Mouse (Mus musculus) mouse embryonic stem cell (cell line): ENCODE data around the gene Olfr461.
"Not testable (repeated sequence)": the region's sequence is repeated elsewhere in the genome, so short reads cannot be mapped to it uniquely, and the experiment has no call there.

Experiments
- in situ Hi-C, 2 experiments: fragments of 300-500 bp; cut with MboI; formaldehyde crosslinking; loops; 1 replicate in 1 of 2; 3 replicates in 1 of 2; pipeline ENCODE4 v1.14.3; 2019 to 2020; ENCODE audit warnings: low sequenced_read_pairs in 2 of 2, low pct_unique_long_range_greater_than_20kb in 1 of 2, mixed read lengths in 1 of 2; ENCODE audit not compliant: unreplicated experiment in 1 of 2

Gene Olfr461

GRCm38 (mm10) chr6:40554950-40555349 lies at the start of gene Olfr461:
Olfr461 (minus strand) TSS chr6:40555050.
- in situ Hi-C loops, result no loop called here

- in situ Hi-C loops, result not testable (repeated sequence)
Measured at GRCm38 (mm10) chr6:40598546-40598945, 43.7 kb upstream of the Olfr461 start.

GRCm38 (mm10) chr6:40594804-40595550 lies 40.1 kb upstream of the Olfr461 start:
- in situ Hi-C loops, result no loop called here

GRCm38 (mm10) chr6:40588346-40588745 lies 33.5 kb upstream of the Olfr461 start:
- in situ Hi-C loops, result no loop called here

- in situ Hi-C loops, result no loop called here
Measured at GRCm38 (mm10) chr6:40585645-40586044, 30.8 kb upstream of the Olfr461 start, which contains the start of gene Clec5a. Clec5a (minus strand) TSS chr6:40585821.

- in situ Hi-C loops, result no loop called here
Measured at GRCm38 (mm10) chr6:40584336-40584735, 29.5 kb upstream of the Olfr461 start.

GRCm38 (mm10) chr6:40576305-40576704 lies 21.5 kb upstream of the Olfr461 start:
- in situ Hi-C loops, result no loop called here

GRCm38 (mm10) chr6:40573618-40574017 lies 18.8 kb upstream of the Olfr461 start:
- in situ Hi-C loops, result no loop called here

GRCm38 (mm10) chr6:40569187-40569586 lies 14.3 kb upstream of the Olfr461 start, which contains the start of gene Olfr460:
Olfr460 (plus strand) TSS chr6:40569487.
- in situ Hi-C loops, result no loop called here

GRCm38 (mm10) chr6:40544690-40545089 lies 10.2 kb downstream of the Olfr461 start:
- in situ Hi-C loops, result no loop called here

- in situ Hi-C loops, result no loop called here
Measured at GRCm38 (mm10) chr6:40519408-40519807, 35.4 kb downstream of the Olfr461 start, which contains the start of gene Prss37. Prss37 (minus strand) TSS chr6:40519508.

- in situ Hi-C loops, result loop anchor here in 1 of 2 experiments (25.0 kb wide), 1 partner anchor 194 kb away; no protein-coding TSS in a partner anchor
Measured at GRCm38 (mm10) chr6:40493229-40493628, 61.6 kb downstream of the Olfr461 start, which contains the start of gene Tas2r108. Tas2r108 (plus strand) TSS chr6:40493529.
